Mouse (Mus musculus) naive thymus-derived CD4-positive, alpha-beta T cell, adult 5 months (primary cell): ENCODE measurements around the gene Hist1h2bq. TPM values are rescaled to one million over a fixed set of nuclear protein-coding genes. Genes with fewer than 3 reads are reported as not detected.

Experiments used
- polyA plus RNA-seq: library from polyadenylated mRNA; unstranded; fragments of 100-300 nt; shearing (Covaris generic); gene quantifications from one replicate; pipeline ENCODE4 v1.2.1, GENCODE M21; 2017

The Hist1h2bq gene
- 6.5 TPM for polyA plus RNA-seq

GRCm38 (mm10) chr13:21810073-21810472, at the start of gene Hist1h2bq, which contains the start of gene Hist1h2ao:
Hist1h2bq (minus strand) TSS chr13:21810197.
Hist1h2ao (plus strand) TSS chr13:21810465.

GRCm38 (mm10) chr13:21833461-21833860, 23.5 kb upstream of the Hist1h2bq start, which contains the start of the genes Hist1h2ap and Hist1h2br:
Hist1h2ap (minus strand) TSS chr13:21833507.
Hist1h2br (plus strand) TSS chr13:21833743.

GRCm38 (mm10) chr13:21831418-21832394, 21.7 kb upstream of the Hist1h2bq start, which contains the start of gene Hist1h4n:
Hist1h4n (minus strand) TSS chr13:21832196.

GRCm38 (mm10) chr13:21811539-21811938, 1.5 kb upstream of the Hist1h2bq start, which contains the start of gene Hist1h4m:
Hist1h4m (plus strand) TSS chr13:21811746.

GRCm38 (mm10) chr13:21786899-21787629, 22.9 kb downstream of the Hist1h2bq start, which contains the start of the genes Hist1h2an and Hist1h2bp:
Hist1h2an (minus strand) TSS chr13:21787218.
Hist1h2bp (plus strand) TSS chr13:21787461.

GRCm38 (mm10) chr13:21783255-21783617, 26.8 kb downstream of the Hist1h2bq start, which contains the start of gene Hist1h3i:
Hist1h3i (minus strand) TSS chr13:21783370.

GRCm38 (mm10) chr13:21779767-21780731, 29.9 kb downstream of the Hist1h2bq start, which contains the start of gene Hist1h1b:
Hist1h1b (minus strand) TSS chr13:21780625.

Other genes with a start within 250 kb of the Hist1h2bq start
- gene Olfr1364, start 228.4 kb downstream of the Hist1h2bq start, polyA plus RNA-seq, result not detected
- not detected for gene Olfr1362, start 196.2 kb downstream of the Hist1h2bq start, polyA plus RNA-seq
- not detected for gene Olfr11, start 167.7 kb downstream of the Hist1h2bq start, polyA plus RNA-seq
- gene Olfr1361, start 146.8 kb downstream of the Hist1h2bq start, polyA plus RNA-seq, result not detected
- not detected for gene Olfr1360, start 132.8 kb downstream of the Hist1h2bq start, polyA plus RNA-seq
- not detected for gene Olfr1359, start 112.1 kb downstream of the Hist1h2bq start, polyA plus RNA-seq
- gene Hist1h2bl, start 94.1 kb downstream of the Hist1h2bq start, polyA plus RNA-seq, result not detected
- not detected for gene Hist1h2ai, start 93.8 kb downstream of the Hist1h2bq start, polyA plus RNA-seq
- 1.7 TPM for gene Hist1h3h, start 92.5 kb downstream of the Hist1h2bq start, polyA plus RNA-seq
- gene Hist1h2bm, start 88.2 kb downstream of the Hist1h2bq start, polyA plus RNA-seq, result not detected
- 1.1 TPM for gene Hist1h4j, start 75.1 kb downstream of the Hist1h2bq start, polyA plus RNA-seq
- gene Hist1h4k, start 59.7 kb downstream of the Hist1h2bq start, polyA plus RNA-seq, result 10.0 TPM
- gene Hist1h2ak, start 56.4 kb downstream of the Hist1h2bq start, polyA plus RNA-seq, result 4.1 TPM
- 2.5 TPM for gene Hist1h2bn, start 56.1 kb downstream of the Hist1h2bq start, polyA plus RNA-seq
- 0.97 TPM for gene Hist1h1b, start 29.6 kb downstream of the Hist1h2bq start, polyA plus RNA-seq
- 1.9 TPM for gene Hist1h3i, start 26.8 kb downstream of the Hist1h2bq start, polyA plus RNA-seq
- gene Hist1h2an, start 23.0 kb downstream of the Hist1h2bq start, polyA plus RNA-seq, result 2.3 TPM
- gene Hist1h2bp, start 22.7 kb downstream of the Hist1h2bq start, polyA plus RNA-seq, result not detected
- gene Hist1h2ao, start 268 bp upstream of the Hist1h2bq start, polyA plus RNA-seq, result 14.0 TPM
- gene Hist1h4m, start 1.5 kb upstream of the Hist1h2bq start, polyA plus RNA-seq, result 29.9 TPM
- gene Hist1h4n, start 22.0 kb upstream of the Hist1h2bq start, polyA plus RNA-seq, result 31.0 TPM
- 68.0 TPM for gene Hist1h2ap, start 23.3 kb upstream of the Hist1h2bq start, polyA plus RNA-seq
- gene Hist1h2br, start 23.5 kb upstream of the Hist1h2bq start, polyA plus RNA-seq, result 6.1 TPM
- 0.66 TPM for gene Zfp184, start 134.9 kb upstream of the Hist1h2bq start, polyA plus RNA-seq
- not detected for gene Pom121l2, start 171.0 kb upstream of the Hist1h2bq start, polyA plus RNA-seq
- gene Prss16, start 199.5 kb upstream of the Hist1h2bq start, polyA plus RNA-seq, result 0.34 TPM
- not detected for gene Hist1h2ah, start 225.4 kb upstream of the Hist1h2bq start, polyA plus RNA-seq
- not detected for gene Hist1h2bk, start 225.7 kb upstream of the Hist1h2bq start, polyA plus RNA-seq
- 10.6 TPM for gene Hist1h4i, start 231.2 kb upstream of the Hist1h2bq start, polyA plus RNA-seq
- not detected for gene Hist1h2ag, start 232.7 kb upstream of the Hist1h2bq start, polyA plus RNA-seq
- 2.5 TPM for gene Hist1h2bj, start 233.0 kb upstream of the Hist1h2bq start, polyA plus RNA-seq